Mouse (Mus musculus) lung, postnatal 0 days (tissue): ENCODE measurements around the gene Acox2. TPM values are rescaled to one million over a fixed set of nuclear protein-coding genes. Genes with fewer than 3 reads are reported as not detected.
A peak's percentile ranks its signal among the peaks of the same experiment; 100 is the strongest.

Experiments
- ATAC-seq: fragments of 200-750 bp; cut with Nextera tagmentation; 2 replicates; pipeline ENCODE4 v1.8.0; 2017; ENCODE audit warnings: moderate library complexity
- DNase-seq: peaks from one replicate; pipeline ENCODE4 v3.0.0-alpha.2; 2016; ENCODE audit warnings: low spot score
- H3K27ac ChIP-seq: fragments of 300-500 bp; sonication (generic); 2 replicates; pipeline ENCODE4 v1.5.1; 2014; ENCODE audit warnings: antibody characterized with exemption, mild to moderate bottlenecking, low read length, mixed read lengths
- H3K27me3 ChIP-seq: fragments of 300-500 bp; sonication (generic); replicated peaks from 2 replicates; pipeline ENCODE4 v1.6.1; 2014; ENCODE audit warnings: low read length, mixed read lengths; ENCODE audit not compliant: insufficient read depth
- H3K36me3 ChIP-seq: fragments of 300-500 bp; sonication (generic); 2 replicates; pipeline ENCODE4 v1.6.1; 2014; ENCODE audit warnings: low read length, mixed read lengths; ENCODE audit not compliant: insufficient read depth
- H3K4me1 ChIP-seq: fragments of 300-500 bp; sonication (generic); 2 replicates; pipeline ENCODE4 v1.6.1; 2014; ENCODE audit warnings: antibody characterized with exemption, low read depth, low read length, mixed read lengths; ENCODE audit not compliant: insufficient read depth
- H3K4me2 ChIP-seq: fragments of 300-500 bp; sonication (generic); replicated peaks from 2 replicates; pipeline ENCODE4 v1.6.1; 2014; ENCODE audit warnings: low read depth, mild to moderate bottlenecking, low read length, moderate library complexity, mixed read lengths
- H3K4me3 ChIP-seq: fragments of 300-500 bp; sonication (generic); 2 replicates; pipeline ENCODE4 v1.5.1; 2014; ENCODE audit warnings: low read depth, low read length
- H3K9ac ChIP-seq: fragments of 300-500 bp; sonication (generic); replicated peaks from 2 replicates; pipeline ENCODE4 v1.6.1; 2014; ENCODE audit warnings: low read depth, mild to moderate bottlenecking
- H3K9me3 ChIP-seq: fragments of 300-500 bp; sonication (generic); 2 replicates; pipeline ENCODE4 v1.6.1; 2016; ENCODE audit warnings: low read length, mixed read lengths
- CTCF ChIP-seq: IDR thresholded peaks from 2 replicates; pipeline ENCODE4 v1.5.1; 2016; ENCODE audit warnings: antibody characterized with exemption, mild to moderate bottlenecking
- EP300 ChIP-seq: IDR thresholded peaks from 2 replicates; pipeline ENCODE4 v1.6.1; 2016; ENCODE audit warnings: antibody characterized with exemption, mild to moderate bottlenecking, control low read depth
- WGBS: fragments of 180-500 bp; shearing (Covaris S2); extraction: QIAGEN DNeasy Blood & Tissue Kit; methylation state at CpG from one replicate; pipeline ENCODE4 v1.1.7; 2014; 5-methylcytosine and 5-hydroxymethylcytosine counted together
- polyA plus RNA-seq: library from polyadenylated mRNA; unstranded; fragments of >200 nt; fragmentation: Nextera tagmentation; extraction: Ambion mirVana; gene quantifications from 2 replicates; pipeline ENCODE4 v1.2.1, GENCODE M21; 2015

Gene Acox2
- polyA plus RNA-seq, 1 experiment from 2014 or later = 6.3 TPM

DNA sequence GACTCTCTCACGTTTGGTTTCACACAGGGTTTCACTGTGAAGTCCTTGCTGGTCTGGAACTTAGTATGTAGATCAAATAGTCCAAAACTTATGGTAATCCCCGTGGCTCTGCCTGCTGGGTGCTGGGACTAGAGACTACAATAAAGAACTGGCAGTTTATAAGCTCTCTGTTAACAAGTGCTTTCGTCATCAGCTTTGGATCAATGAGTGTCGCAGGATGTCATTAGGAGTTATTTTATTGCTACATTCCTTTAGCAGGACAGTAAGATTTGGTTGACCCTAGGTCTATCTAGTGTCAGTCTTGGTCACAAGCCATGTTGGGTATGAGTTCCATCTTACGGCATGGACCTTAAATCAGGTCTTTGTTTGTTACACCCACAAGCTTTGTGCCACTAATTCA lies 1.1 kb upstream of the Acox2 start:
- Histone ChIP-seq H3K27ac (no peak overlapping the region), H3K27me3 (no peaks in the 10 kb centered on the region), H3K4me1 (peaks cover 4% of the 10 kb centered on the region; the same call in 1 of the 2 replicates), H3K4me2 (no peak overlapping the region), H3K4me3 (no peak overlapping the region), H3K9me3 (no peaks in the 10 kb centered on the region), H3K36me3 (no peaks in the 10 kb centered on the region), H3K9ac (no peak overlapping the region)
- 79% methylated on average over 5 of the region's 5 CpGs for WGBS
- no peak for DNase-seq
- no peak for ATAC-seq
- TF ChIP-seq EP300 = no peak

DNA sequence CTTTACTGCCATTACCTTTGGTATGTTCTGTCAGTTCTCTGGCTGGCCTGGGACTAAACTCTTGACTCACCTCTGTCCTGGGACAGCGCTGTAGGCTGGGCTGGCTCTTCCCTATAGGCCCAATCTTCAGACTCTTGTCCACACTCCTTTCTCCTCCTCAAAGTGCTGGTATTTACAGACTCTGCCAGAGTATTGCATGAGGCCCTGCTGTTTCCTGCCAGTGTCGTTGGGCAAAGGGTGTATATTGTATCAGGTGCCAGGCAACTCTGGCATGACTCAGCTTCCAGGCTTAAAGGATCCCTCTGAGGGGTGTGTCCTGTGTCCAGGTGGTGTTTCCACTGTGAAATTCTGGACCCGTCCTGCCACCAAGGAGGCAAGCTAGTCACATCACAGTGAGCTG lies 401 bp downstream of the Acox2 start:
- TF ChIP-seq CTCF (no peak), EP300 (no peak)
- Histone ChIP-seq H3K4me2 (no peak overlapping the region), H3K4me3 (no peak overlapping the region), H3K9ac (no peak overlapping the region), H3K27ac (no peak overlapping the region), H3K9me3 (no peaks in the 10 kb centered on the region), H3K27me3 (no peaks in the 10 kb centered on the region), H3K36me3 (no peaks in the 10 kb centered on the region), H3K4me1 (peaks cover 4% of the 10 kb centered on the region; the same call in 1 of the 2 replicates)
- peak; percentile 74 for DNase-seq
- ATAC-seq = peak; percentile 89
- WGBS = 37% methylated on average over 3 of the region's 3 CpGs

DNA sequence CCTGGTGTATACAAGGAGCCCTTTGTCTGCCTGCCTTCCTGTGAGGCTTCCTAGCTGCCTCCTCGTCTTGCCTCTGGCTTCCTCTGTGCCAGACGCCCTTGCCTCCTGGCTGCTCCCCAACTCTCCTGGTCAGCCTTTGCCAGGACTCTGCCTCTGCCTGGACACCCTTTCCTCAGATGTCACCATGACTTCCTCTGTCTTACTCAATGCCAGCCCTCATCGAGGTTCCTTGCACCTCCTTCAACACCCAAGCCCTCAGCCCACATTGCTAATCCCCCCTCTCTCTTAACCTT lies 872 bp downstream of the Acox2 start:
- H3K4me2 ChIP-seq = no peak overlapping the region
- H3K4me3 ChIP-seq = no peak overlapping the region
- DNase-seq = no peak
- H3K27me3 ChIP-seq = no peaks in the 10 kb centered on the region
- ATAC-seq = 0 out of 2 replicates have a peak, but pooled peaks have one; percentile 1
- TF ChIP-seq EP300 = no peak
- TF ChIP-seq CTCF = no peak
- H3K9ac ChIP-seq = no peak overlapping the region
- no peaks in the 10 kb centered on the region for H3K9me3 ChIP-seq
- H3K27ac ChIP-seq = no peak overlapping the region
- H3K4me1 ChIP-seq = peaks cover 4% of the 10 kb centered on the region; the same call in 1 of the 2 replicates
- WGBS = 36% methylated on average over 3 of the region's 3 CpGs
- H3K36me3 ChIP-seq = no peaks in the 10 kb centered on the region

DNA sequence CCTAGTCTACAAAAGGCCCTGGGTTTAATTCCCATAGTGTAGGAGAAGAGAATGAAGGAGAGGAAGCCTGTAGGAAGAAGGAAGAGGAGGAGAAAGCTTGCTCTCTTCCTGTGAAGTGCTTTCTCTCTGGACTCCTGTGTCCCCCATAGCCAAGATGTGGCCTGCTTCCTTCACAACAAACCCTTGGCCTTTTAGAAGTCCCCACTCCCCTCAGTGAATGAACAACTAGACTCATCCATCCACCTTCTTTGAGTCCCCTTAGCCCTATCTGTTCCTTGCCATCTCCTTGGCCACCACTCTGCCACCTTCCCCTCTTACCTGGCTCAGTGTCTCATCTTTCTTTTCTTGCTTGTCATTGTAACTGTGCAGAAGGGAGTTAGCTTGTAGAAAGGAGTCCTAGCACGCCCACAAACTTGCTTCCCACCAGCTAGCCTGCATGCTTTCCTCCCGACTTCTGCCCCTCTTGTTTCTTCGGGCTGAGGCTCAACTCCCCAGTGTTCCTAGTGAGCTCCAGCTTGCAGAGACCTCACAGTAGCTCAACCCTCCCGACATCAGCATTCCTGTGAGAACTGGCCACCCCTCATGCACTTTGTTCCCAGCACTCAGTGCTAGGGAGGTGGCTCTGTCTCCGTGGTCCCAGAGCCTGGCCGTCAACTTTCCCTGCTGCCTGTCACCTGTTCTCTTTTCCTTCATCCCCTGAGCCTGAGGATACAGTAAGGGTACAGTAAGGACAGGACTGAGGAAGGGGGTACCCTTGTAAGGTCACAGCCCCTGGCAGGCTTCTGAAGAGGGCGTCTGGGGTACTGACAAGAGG lies 1.4 kb downstream of the Acox2 start:
- no peak for DNase-seq
- Histone ChIP-seq H3K4me3 (no peak overlapping the region), H3K9me3 (no peaks in the 10 kb centered on the region), H3K27ac (no peak overlapping the region), H3K27me3 (no peaks in the 10 kb centered on the region), H3K9ac (no peak overlapping the region), H3K4me2 (no peak overlapping the region), H3K36me3 (no peaks in the 10 kb centered on the region), H3K4me1 (peaks cover 4% of the 10 kb centered on the region; the same call in 1 of the 2 replicates)
- 0 out of 2 replicates have a peak, but pooled peaks have one; percentile 10 for ATAC-seq
- 45% methylated on average over 7 of the region's 7 CpGs for WGBS
- TF ChIP-seq EP300 = no peak
- TF ChIP-seq CTCF = no peak

DNA sequence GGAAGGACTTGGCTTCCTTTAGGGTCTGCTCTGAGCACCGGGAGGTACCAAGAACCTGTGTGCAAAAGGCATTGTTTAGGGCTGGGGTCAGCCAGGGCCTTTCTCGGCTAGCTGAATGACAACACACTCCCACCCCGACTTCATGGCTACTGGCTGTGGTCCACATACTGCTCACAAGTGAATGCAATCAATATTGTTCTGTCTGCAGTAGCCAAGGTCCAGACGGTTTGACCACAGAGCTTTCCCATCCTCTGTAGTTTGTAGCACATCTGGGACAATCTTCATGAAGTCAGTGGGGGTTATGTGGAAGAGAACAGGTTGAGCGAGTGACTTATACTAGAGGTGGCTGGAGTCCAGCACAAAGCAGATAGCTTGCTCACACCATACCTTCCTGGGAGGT lies 2.3 kb downstream of the Acox2 start:
- Histone ChIP-seq H3K9ac (no peak overlapping the region), H3K4me3 (no peak overlapping the region), H3K9me3 (no peaks in the 10 kb centered on the region), H3K36me3 (no peaks in the 10 kb centered on the region), H3K4me2 (no peak overlapping the region), H3K27ac (no peak overlapping the region), H3K27me3 (no peaks in the 10 kb centered on the region), H3K4me1 (peaks cover 4% of the 10 kb centered on the region; the same call in 1 of the 2 replicates)
- ATAC-seq = no peak
- TF ChIP-seq EP300 (no peak), CTCF (no peak)
- WGBS = 58% methylated on average over 5 of the region's 5 CpGs
- DNase-seq = peak; percentile 11

DNA sequence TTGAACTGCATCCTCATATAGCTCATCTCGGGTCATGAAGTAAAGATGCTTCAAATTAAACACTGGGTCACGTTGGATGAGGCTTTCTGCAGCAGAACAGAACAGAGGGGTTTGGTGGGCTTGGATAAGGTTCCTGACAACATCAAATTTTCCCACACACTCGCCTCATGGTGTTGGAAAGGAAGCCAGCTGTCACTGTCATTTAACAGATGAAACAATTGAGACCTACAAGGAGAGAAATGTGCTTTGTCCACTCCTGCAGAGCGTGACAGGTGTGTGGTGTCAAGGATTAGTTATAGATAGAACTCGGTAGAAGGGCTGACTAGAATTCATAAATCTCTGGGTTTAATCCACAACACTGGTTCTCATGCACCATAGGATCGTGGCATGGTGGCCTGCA lies 3.1 kb downstream of the Acox2 start:
- TF ChIP-seq EP300 = no peak
- TF ChIP-seq CTCF = no peak
- no peak for ATAC-seq
- Histone ChIP-seq H3K36me3 (no peaks in the 10 kb centered on the region), H3K27me3 (no peaks in the 10 kb centered on the region), H3K27ac (no peak overlapping the region), H3K4me3 (no peak overlapping the region), H3K9me3 (no peaks in the 10 kb centered on the region), H3K4me1 (peaks cover 4% of the 10 kb centered on the region; the same call in 1 of the 2 replicates), H3K4me2 (no peak overlapping the region), H3K9ac (no peak overlapping the region)
- DNase-seq = no peak
- 63% methylated on average over 6 of the region's 6 CpGs for WGBS
